In genomic region chr13:91178428-91179160, GRCm38 (mm10) we compare ENCODE assay signal across 7 mouse cellular contexts. TPM values are rescaled to one million over a fixed set of nuclear protein-coding genes. Genes with fewer than 3 reads are reported as not detected.
DNase-seq lines count a peak whose midpoint lies in the region; ATAC-seq and TF ChIP-seq lines count a peak whose summit lies in the region.

No protein-coding gene starts in this region.

- 16% methylated on average over 9 of the region's 9 CpGs for WGBS in forebrain, embryonic 15.5 days
- WGBS in midbrain, embryonic 12.5 days: 36% methylated on average over 9 of the region's 9 CpGs

- no peak; the same call in 1 of the 2 replicates for TF ChIP-seq EP300 in CH12.LX (IDR thresholded peaks at IDR 0.05; ENCODE audit: low read length)

- no peaks in the 10 kb centered on the region for H3K27me3 ChIP-seq in CH12.LX (replicated peaks)
- no peaks in the 10 kb centered on the region for H3K27me3 ChIP-seq in forebrain, embryonic 15.5 days
- H3K27me3 ChIP-seq in midbrain, embryonic 12.5 days: no peaks in the 10 kb centered on the region

- peaks cover 9 to 17% of the 10 kb centered on the region in 2 experiments; a peak in 3 of 4 replicates for H3K4me1 ChIP-seq in CH12.LX (ENCODE audit: control insufficient read depth in 1 of 2, insufficient read depth in 2 of 2)
- H3K4me1 ChIP-seq in forebrain, embryonic 15.5 days: peaks cover 23% of the 10 kb centered on the region
- peaks cover 20% of the 10 kb centered on the region for H3K4me1 ChIP-seq in midbrain, embryonic 12.5 days

- no peak; the same call in none of the 2 replicates for TF ChIP-seq RAD21 in CH12.LX (IDR thresholded peaks at IDR 0.05; ENCODE audit: low read depth, low read length)

- in situ Hi-C loops in CH12.LX (cut with MboI; ENCODE audit: low pct_ligation_motif_present, low pct_unique_long_range_greater_than_20kb, low sequenced_read_pairs): no loop called here

- H3K9ac ChIP-seq in CH12.LX (ENCODE audit: insufficient read depth, low read depth): no peak overlapping the region
- no peak overlapping the region for H3K9ac ChIP-seq in forebrain, embryonic 15.5 days (replicated peaks)
- H3K9ac ChIP-seq in midbrain, embryonic 12.5 days (replicated peaks): no peak overlapping the region

- dilution Hi-C loops in CH12.LX (cut with MboI; ENCODE audit: extremely low pct_ligation_motif_present, extremely low pct_unique_long_range_greater_than_20kb, low sequenced_read_pairs): no loop called here

- no peaks in the 10 kb centered on the region for H3K36me3 ChIP-seq in CH12.LX (replicated peaks in 1 of 2; ENCODE audit: control insufficient read depth in 1 of 2, insufficient read depth in 1 of 2, low read length in 1 of 2)
- H3K36me3 ChIP-seq in forebrain, embryonic 15.5 days: no peaks in the 10 kb centered on the region
- no peaks in the 10 kb centered on the region for H3K36me3 ChIP-seq in midbrain, embryonic 12.5 days

- no peak overlapping the region for H3K4me3 ChIP-seq in CH12.LX (replicated peaks in 1 of 3; ENCODE audit: low read depth in 2 of 3, low read length in 2 of 3, poor library complexity in 1 of 3)
- no peak overlapping the region for H3K4me3 ChIP-seq in forebrain, embryonic 15.5 days
- H3K4me3 ChIP-seq in midbrain, embryonic 12.5 days: no peak overlapping the region
- no peak overlapping the region for H3K4me3 ChIP-seq in gastrocnemius, adult 2 months

- no peak overlapping the region for H3K27ac ChIP-seq in CH12.LX (ENCODE audit: insufficient read depth, low read depth)
- peak overlapping the region; percentile 78 for H3K27ac ChIP-seq in forebrain, embryonic 15.5 days (replicated peaks)
- H3K27ac ChIP-seq in midbrain, embryonic 12.5 days (replicated peaks): peak overlapping the region; percentile 64
- H3K27ac ChIP-seq in gastrocnemius, adult 2 months: no peak overlapping the region

- H3K9me3 ChIP-seq in CH12.LX (replicated peaks; ENCODE audit: low read length): no peaks in the 10 kb centered on the region
- no peaks in the 10 kb centered on the region for H3K9me3 ChIP-seq in forebrain, embryonic 15.5 days
- no peaks in the 10 kb centered on the region for H3K9me3 ChIP-seq in midbrain, embryonic 12.5 days

- intact Hi-C loops in gastrocnemius, adult 2 months (cut with DNase I): no loop called here

- peak; percentile 38 for DNase-seq in CD4-positive, CD25-positive, alpha-beta regulatory T cell, adult 2 months (ENCODE audit: low read depth, low spot score)
- DNase-seq in CH12.LX (ENCODE audit: extremely low read depth): peak; percentile 39
- DNase-seq in adrenal gland, adult 8-10 months: no peak
- no peak for DNase-seq in gastrocnemius, adult 2 months

- H3K4me2 ChIP-seq in CH12.LX (ENCODE audit: insufficient read depth, low read depth, poor library complexity, severe bottlenecking): no peak overlapping the region
- H3K4me2 ChIP-seq in forebrain, embryonic 15.5 days (replicated peaks): peak overlapping the region; percentile 16; the same call in 1 of the 2 replicates
- peak overlapping the region; percentile 17; the same call in 1 of the 2 replicates for H3K4me2 ChIP-seq in midbrain, embryonic 12.5 days (replicated peaks)

- peak; percentile 93 for ATAC-seq in forebrain, embryonic 15.5 days (replicated peaks)
- peak; percentile 87 for ATAC-seq in midbrain, embryonic 12.5 days (ENCODE audit: low FRiP score, low read depth)
- ATAC-seq in erythroblast, adult 5-6 weeks (replicated peaks; ENCODE audit: low FRiP score, poor library complexity, severe bottlenecking): no peak

- TF ChIP-seq CTCF in CH12.LX (conservative IDR thresholded peaks at IDR 0.05 in 1 of 2, IDR thresholded peaks at IDR 0.05 in 1 of 2; ENCODE audit: low read depth in 2 of 2, low read length in 2 of 2): peak in 1 of 2 experiments; percentile 17; a peak in 1 of 4 replicates
- no peak for TF ChIP-seq CTCF in gastrocnemius, adult 2 months (IDR thresholded peaks at IDR 0.05)

- no peaks in the 10 kb centered on the region for H3K79me2 ChIP-seq in CH12.LX (replicated peaks; ENCODE audit: control insufficient read depth, extremely low read depth, insufficient read depth, poor library complexity, severe bottlenecking)

- no peak for TF ChIP-seq POLR2A in CH12.LX (IDR thresholded peaks at IDR 0.05; ENCODE audit: low read depth, low read length)

TF ChIP-seq in CH12.LX, 34 proteins besides CTCF, POLR2A, EP300 and RAD21:
- TF ChIP-seq MYC (IDR thresholded peaks at IDR 0.05; ENCODE audit: low read depth, low read length): no peak
- 0 out of 2 replicates have a peak, but pooled peaks have one; percentile 10 for TF ChIP-seq SMC3 (IDR thresholded peaks at IDR 0.05; ENCODE audit: low read depth, low read length)
- no peak for TF ChIP-seq JUN (IDR thresholded peaks at IDR 0.05; ENCODE audit: insufficient read depth, low read depth, low read length)
- no peak for TF ChIP-seq KAT2A (IDR thresholded peaks at IDR 0.05; ENCODE audit: insufficient replicate concordance, low read length)
- TF ChIP-seq ZC3H11A (IDR thresholded peaks at IDR 0.05; ENCODE audit: low read depth, low read length): no peak
- 0 out of 2 replicates have a peak, but pooled peaks have one; percentile 47 for TF ChIP-seq IRF4 (IDR thresholded peaks at IDR 0.05; ENCODE audit: low read depth, low read length)
- no peak for TF ChIP-seq UBTF (IDR thresholded peaks at IDR 0.05; ENCODE audit: low read depth, low read length)
- no peak for TF ChIP-seq ETS1 (conservative IDR thresholded peaks at IDR 0.05; ENCODE audit: low read depth, low read length)
- peak; percentile 29; the same call in 1 of the 2 replicates for TF ChIP-seq BHLHE40 (IDR thresholded peaks at IDR 0.05; ENCODE audit: low read depth, low read length)
- TF ChIP-seq ZKSCAN1 (IDR thresholded peaks at IDR 0.05; ENCODE audit: borderline replicate concordance, low read depth, low read length): no peak
- no peak for TF ChIP-seq HCFC1 (IDR thresholded peaks at IDR 0.05; ENCODE audit: low read depth, low read length)
- no peak for TF ChIP-seq PAX5 (IDR thresholded peaks at IDR 0.05; ENCODE audit: low read length)
- TF ChIP-seq MXI1 (IDR thresholded peaks at IDR 0.05; ENCODE audit: low read depth, low read length): no peak
- peak; percentile 86; the same call in 1 of the 2 replicates for TF ChIP-seq CHD1 (IDR thresholded peaks at IDR 0.05; ENCODE audit: low read depth, low read length)

RNA-seq across cellular contexts. Expression of gene Atg10, which starts 45.2 kb away (rescaled TPM):
- total RNA-seq in CH12.LX (2012; rRNA removed): 3.3 and 4.2 TPM in 2 replicates
- total RNA-seq in CH12.LX (2014; rRNA removed): 7.2 and 7.4 TPM in 2 replicates
- polyA plus RNA-seq in CH12.LX (2012; ENCODE audit: insufficient read length, low read depth): 3.4 and 3.8 TPM in 2 replicates
- 14.3 and 16.3 TPM in 2 replicates for polyA plus RNA-seq in forebrain, embryonic 15.5 days (2015; fragmentation: Nextera tagmentation; extraction: Ambion mirVana)
- polyA plus RNA-seq in midbrain, embryonic 12.5 days (2016; fragmentation: Nextera tagmentation; extraction: Ambion mirVana): 13.9 and 15.8 TPM in 2 replicates
- total RNA-seq in adrenal gland, adult 8-10 months (2022): 10 to 100 TPM; 13.3 to 23.6 (median 21.1) TPM
- 0.38 and 2.3 TPM in 2 replicates for total RNA-seq in erythroblast, adult 5-6 weeks (2015; ENCODE audit: low replicate concordance)
- total RNA-seq in erythroblast, adult 5-6 weeks (2017; ENCODE audit: low replicate concordance): 1.5 and 3.5 TPM in 2 replicates
- total RNA-seq in gastrocnemius, adult 2 months (2021): 10 to 100 TPM in 1 of 2 experiments, 1 to 10 TPM in 1; 9.6 to 14.9 TPM

Comparison
In these comparisons a context has a peak if more than half of its experiments do, and no peak if none do; other contexts are left out.
1. DNase-seq: peak in CD4-positive, CD25-positive, alpha-beta regulatory T cell, adult 2 months (single experiment) and CH12.LX (single experiment); none in adrenal gland, adult 8-10 months (single experiment) and gastrocnemius, adult 2 months (single experiment).
2. H3K27ac ChIP-seq: peak in forebrain, embryonic 15.5 days (single experiment) and midbrain, embryonic 12.5 days (single experiment); none in CH12.LX (single experiment) and gastrocnemius, adult 2 months (single experiment).